Mouse (Mus musculus) limb, embryonic 10.5 days (tissue): ENCODE measurements around the gene Ppie. TPM values are rescaled to one million over a fixed set of nuclear protein-coding genes. Genes with fewer than 3 reads are reported as not detected.
A peak's percentile ranks its signal among the peaks of the same experiment; 100 is the strongest.
"Not testable (repeated sequence)": the region's sequence is repeated elsewhere in the genome, so short reads cannot be mapped to it uniquely, and the experiment has no call there.

Experiments
- DNase-seq: peaks from one replicate; pipeline ENCODE4 v3.0.0-alpha.2; 2017; ENCODE audit warnings: low spot score
- H3K27ac ChIP-seq: fragments of 300-500 bp; sonication (generic); 2 replicates; pipeline ENCODE4 v1.5.1; 2016; ENCODE audit warnings: mild to moderate bottlenecking
- H3K27me3 ChIP-seq: fragments of 300-500 bp; sonication (generic); 2 replicates; pipeline ENCODE4 v1.6.1; 2016; ENCODE audit warnings: low read depth, mild to moderate bottlenecking; ENCODE audit not compliant: poor library complexity, severe bottlenecking
- H3K36me3 ChIP-seq: fragments of 300-500 bp; sonication (generic); 2 replicates; pipeline ENCODE4 v1.6.1; 2016; ENCODE audit warnings: mild to moderate bottlenecking, moderate library complexity
- H3K4me1 ChIP-seq: fragments of 300-500 bp; sonication (generic); 2 replicates; pipeline ENCODE4 v1.6.1; 2016
- H3K4me3 ChIP-seq: fragments of 300-500 bp; sonication (generic); 2 replicates; pipeline ENCODE4 v1.5.1; 2016; ENCODE audit warnings: mild to moderate bottlenecking, moderate library complexity
- H3K9me3 ChIP-seq: fragments of 300-500 bp; sonication (generic); replicated peaks from 2 replicates; pipeline ENCODE4 v1.6.1; 2016; ENCODE audit warnings: mild to moderate bottlenecking
- WGBS: fragments of 180-500 bp; shearing (Covaris S2); methylation state at CpG from one replicate; pipeline ENCODE4 v1.1.7; 2016; 5-methylcytosine and 5-hydroxymethylcytosine counted together
- polyA plus RNA-seq: library from polyadenylated mRNA; unstranded; fragments of >200 nt; fragmentation: Nextera tagmentation; extraction: Ambion mirVana; gene quantifications from 2 replicates; pipeline ENCODE4 v1.2.1, GENCODE M21; 2016

The Ppie gene
- polyA plus RNA-seq, 1 experiment from 2014 or later: 133 TPM

DNA sequence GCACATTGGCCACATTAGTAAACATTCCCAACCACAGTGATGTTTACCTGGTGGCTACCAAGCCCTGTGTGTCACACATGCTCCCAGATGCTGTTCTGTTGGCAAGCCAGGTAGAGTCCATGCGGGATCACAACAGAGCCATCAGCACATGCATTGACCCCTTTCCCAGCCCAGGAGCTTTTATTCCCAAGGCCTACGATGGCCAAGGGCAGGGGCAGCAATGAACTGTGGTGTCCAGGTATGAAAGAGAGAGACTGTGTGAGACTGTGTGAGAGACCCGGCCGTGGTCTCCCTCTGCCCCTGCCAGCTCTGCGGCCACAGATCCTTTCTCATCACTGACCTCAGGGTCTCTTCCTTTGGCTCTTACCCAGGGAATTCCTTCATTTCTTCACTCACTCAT lies 31.7 kb downstream of the Ppie start:
- WGBS: 86% methylated on average over 5 of the region's 5 CpGs
- H3K36me3 ChIP-seq: no peaks in the 10 kb centered on the region
- H3K4me1 ChIP-seq: peaks cover 10% of the 10 kb centered on the region
- H3K27ac ChIP-seq: no peak overlapping the region
- no peak for DNase-seq
- H3K9me3 ChIP-seq: no peaks in the 10 kb centered on the region
- peaks cover 62% of the 10 kb centered on the region for H3K27me3 ChIP-seq
- H3K4me3 ChIP-seq: no peak overlapping the region

DNA sequence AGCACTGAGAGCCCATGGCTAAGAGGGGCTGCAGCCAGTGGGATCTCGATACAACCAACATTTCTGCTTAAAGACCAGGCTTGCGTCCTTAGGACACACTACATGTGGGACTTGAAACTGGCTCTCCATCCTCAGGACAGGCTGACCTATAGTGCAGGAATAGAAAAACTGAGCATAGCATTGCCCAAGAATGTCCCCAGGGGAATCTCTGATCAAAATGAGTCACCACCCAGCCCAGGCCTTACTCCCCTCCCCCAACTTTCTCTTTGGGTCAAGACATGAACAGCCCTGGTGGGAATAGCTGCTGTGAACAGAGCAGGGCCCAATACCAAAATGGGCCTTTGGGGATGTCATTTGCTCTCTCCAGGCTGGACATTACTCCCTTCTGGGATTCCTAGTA lies 32.9 kb downstream of the Ppie start:
- Histone ChIP-seq H3K9me3 (no peaks in the 10 kb centered on the region), H3K27ac (no peak overlapping the region), H3K36me3 (no peaks in the 10 kb centered on the region), H3K4me1 (peaks cover 10% of the 10 kb centered on the region), H3K4me3 (no peak overlapping the region), H3K27me3 (peaks cover 67% of the 10 kb centered on the region)
- 84% methylated on average over 2 of the region's 2 CpGs for WGBS
- no peak for DNase-seq

DNA sequence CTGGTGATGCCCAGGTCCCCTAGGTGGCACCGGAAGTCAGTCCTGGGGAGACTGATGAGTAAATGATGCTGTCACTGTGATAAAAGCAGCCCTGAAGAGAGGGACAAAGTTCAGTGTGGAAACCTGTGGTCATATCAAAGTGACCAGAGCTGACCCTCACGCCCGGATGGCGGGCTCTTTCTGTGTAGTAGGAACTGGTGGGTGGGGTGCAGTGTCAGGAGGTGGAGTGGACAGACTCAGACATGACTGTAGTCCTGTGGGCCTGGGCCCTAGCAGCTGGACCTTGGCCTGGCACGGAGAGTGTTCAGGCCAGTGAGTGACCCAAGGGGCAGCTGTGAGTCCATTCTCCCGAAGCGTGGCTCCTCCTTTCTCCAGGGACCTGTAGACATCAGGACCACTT lies 33.8 kb downstream of the Ppie start:
- DNase-seq, H3K4me3 ChIP-seq, H3K27ac ChIP-seq, H3K36me3 ChIP-seq, H3K9me3 ChIP-seq: not testable (repeated sequence)
- Histone ChIP-seq H3K27me3 (peaks cover 67% of the 10 kb centered on the region), H3K4me1 (peaks cover 10% of the 10 kb centered on the region)
- 76% methylated on average over 7 of the region's 7 CpGs for WGBS

DNA sequence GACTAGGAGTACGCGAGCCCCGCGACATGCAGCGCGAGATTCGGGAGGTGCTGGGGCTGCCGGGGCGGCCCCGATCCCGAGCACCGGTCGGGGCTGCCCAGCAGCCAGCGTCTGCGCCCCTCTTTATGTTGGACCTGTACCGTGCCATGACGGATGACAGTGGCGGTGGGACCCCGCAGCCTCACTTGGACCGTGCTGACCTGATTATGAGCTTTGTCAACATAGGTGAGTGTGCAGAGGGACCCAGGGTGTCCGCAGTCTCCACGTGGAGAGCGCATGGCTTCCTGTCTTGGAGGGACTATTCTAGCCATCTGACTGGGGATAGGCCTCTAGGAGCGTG lies 34.3 kb downstream of the Ppie start:
- Histone ChIP-seq H3K36me3 (no peaks in the 10 kb centered on the region), H3K27ac (no peak overlapping the region), H3K27me3 (peaks cover 67% of the 10 kb centered on the region), H3K4me1 (peaks cover 10% of the 10 kb centered on the region), H3K4me3 (peak overlapping the region; percentile 43), H3K9me3 (no peaks in the 10 kb centered on the region)
- WGBS: 22% methylated on average over 24 of the region's 24 CpGs
- no peak for DNase-seq

DNA sequence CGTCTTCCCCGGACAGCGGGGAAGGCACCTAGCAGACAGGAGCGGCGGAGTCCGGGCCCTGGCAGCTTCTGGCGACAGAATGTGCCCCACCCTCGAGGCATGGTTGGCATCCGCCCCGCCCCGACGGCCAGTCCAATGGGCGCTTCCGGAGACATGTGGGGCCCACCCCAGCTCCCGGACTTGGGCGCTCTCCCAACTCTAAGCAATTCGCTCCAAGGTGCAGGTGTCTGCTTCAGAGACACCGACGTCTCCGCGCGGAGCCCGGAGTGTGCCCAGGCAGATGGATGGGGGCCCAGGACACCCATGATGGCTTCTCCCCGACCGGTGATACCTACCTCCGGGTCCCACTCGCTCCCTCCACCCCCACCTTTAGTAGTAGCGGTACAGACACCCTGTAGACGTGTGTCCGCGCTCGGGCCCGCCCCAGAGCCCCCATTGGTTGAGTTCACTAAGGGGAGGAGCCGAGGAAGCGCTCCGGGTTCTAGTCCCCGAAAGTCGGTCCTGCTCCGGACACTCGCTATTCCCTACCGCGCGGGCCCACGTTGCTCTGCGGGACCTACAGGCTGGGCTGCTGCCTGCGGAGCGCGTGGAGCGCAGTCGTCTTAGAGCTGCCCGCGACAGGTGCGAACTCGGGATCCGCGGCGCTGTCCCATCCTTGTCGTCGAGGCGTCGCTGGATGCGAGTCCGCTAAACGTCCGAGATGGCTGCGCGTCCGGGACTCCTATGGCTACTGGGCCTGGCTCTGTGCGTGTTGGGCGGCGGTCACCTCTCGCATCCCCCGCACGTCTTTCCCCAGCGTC lies 34.9 kb downstream of the Ppie start, which contains the start of gene Bmp8b:
Bmp8b (plus strand) TSS at position 515 of the 800 bp plus-strand sequence.
- H3K27me3 ChIP-seq: peaks cover 67% of the 10 kb centered on the region
- H3K27ac ChIP-seq: no peak within 1 kb of the TSS
- H3K36me3 ChIP-seq: no peaks in the 10 kb centered on the region
- peaks cover 10% of the 10 kb centered on the region for H3K4me1 ChIP-seq
- H3K4me3 ChIP-seq: peak within 1 kb of the TSS; percentile 43
- WGBS: 4% methylated on average over 75 of the region's 75 CpGs
- H3K9me3 ChIP-seq: no peaks in the 10 kb centered on the region
- peak; percentile 47 for DNase-seq

DNA sequence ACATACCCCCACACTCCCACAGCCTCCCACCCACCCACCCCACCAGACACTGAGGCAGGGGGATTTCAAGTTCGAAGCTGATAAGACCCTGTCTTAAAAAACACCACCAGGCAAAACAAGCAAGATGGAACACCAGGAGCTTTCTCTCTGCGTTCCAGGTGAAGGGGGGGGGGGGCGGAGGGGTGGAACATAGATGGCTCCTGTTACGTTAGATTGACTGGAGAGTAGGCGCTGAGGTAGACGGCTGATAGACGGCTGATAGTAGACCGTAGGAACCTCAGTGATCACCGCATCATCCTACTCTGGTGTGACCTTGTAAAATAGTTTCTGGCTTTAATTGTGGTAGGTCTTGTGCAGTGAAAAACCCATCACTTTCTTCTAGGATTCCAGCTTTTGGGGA lies 45.9 kb downstream of the Ppie start:
- Histone ChIP-seq H3K36me3 (no peaks in the 10 kb centered on the region), H3K27me3 (no peaks in the 10 kb centered on the region), H3K27ac (no peak overlapping the region), H3K4me3 (no peak overlapping the region), H3K4me1 (peaks cover 6% of the 10 kb centered on the region; the same call in 1 of the 2 replicates), H3K9me3 (no peaks in the 10 kb centered on the region)
- WGBS: 61% methylated on average over 9 of the region's 9 CpGs
- no peak for DNase-seq

DNA sequence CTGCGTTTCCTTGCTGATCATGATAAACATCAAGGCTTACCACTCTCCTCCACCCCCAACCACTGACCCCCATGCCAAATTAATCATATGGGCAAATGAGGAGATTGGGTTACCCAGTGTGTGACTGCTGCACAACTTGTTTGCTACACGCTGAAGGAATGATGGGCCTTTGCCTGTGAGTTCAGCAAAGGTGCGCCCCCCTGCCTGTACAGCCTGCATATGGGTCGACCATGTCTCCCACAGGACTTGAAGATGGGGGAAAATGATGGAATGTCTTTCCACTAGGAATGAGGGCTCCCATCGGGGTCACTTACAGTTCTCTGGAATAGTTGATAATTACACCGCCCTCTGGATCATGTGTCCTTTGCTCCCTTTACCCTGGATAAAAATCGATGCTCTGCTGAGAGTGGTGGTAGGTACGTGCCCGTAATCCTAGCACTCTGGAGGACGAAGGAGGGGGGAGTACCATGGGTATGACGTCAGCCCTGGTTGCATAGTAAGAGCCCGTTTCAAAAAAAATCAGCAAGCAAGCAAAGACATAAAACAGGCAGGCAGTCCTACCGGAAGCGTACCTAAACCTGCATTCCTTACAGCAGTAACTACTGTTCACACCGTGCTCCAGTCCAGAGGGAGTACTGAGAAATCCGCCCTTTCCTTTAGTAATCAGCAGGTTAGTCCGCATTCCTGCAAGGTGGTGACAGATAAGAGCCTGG lies 46.5 kb downstream of the Ppie start:
- Histone ChIP-seq H3K9me3 (no peaks in the 10 kb centered on the region), H3K27ac (no peak overlapping the region), H3K27me3 (no peaks in the 10 kb centered on the region), H3K36me3 (no peaks in the 10 kb centered on the region), H3K4me3 (no peak overlapping the region), H3K4me1 (peaks cover 6% of the 10 kb centered on the region; the same call in 1 of the 2 replicates)
- no peak for DNase-seq
- WGBS: 66% methylated on average over 17 of the region's 17 CpGs

DNA sequence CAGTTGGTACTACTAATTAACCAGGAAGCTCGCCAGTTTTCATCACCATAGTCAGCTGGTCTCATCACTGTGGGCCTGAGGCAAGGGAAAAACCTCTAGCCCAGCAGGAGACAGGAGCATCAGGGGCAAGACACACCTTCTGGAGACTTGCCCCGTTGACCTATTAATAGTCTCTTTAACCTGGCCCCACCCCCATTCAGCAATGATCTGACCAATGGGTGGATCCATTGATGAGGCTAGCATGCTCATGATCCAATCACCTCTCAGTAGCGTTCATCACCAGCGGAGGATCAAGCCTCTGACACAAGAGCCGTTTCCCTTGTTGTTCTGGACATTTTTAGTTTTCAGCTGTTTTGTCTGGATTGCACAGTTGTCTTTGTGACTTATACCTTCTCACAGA lies 47.1 kb downstream of the Ppie start:
- no peak overlapping the region for H3K27ac ChIP-seq
- H3K4me3 ChIP-seq: no peak overlapping the region
- H3K9me3 ChIP-seq: no peaks in the 10 kb centered on the region
- no peak for DNase-seq
- 72% methylated on average over 5 of the region's 5 CpGs for WGBS
- no peaks in the 10 kb centered on the region for H3K36me3 ChIP-seq
- H3K4me1 ChIP-seq: peaks cover 6% of the 10 kb centered on the region; the same call in 1 of the 2 replicates
- no peaks in the 10 kb centered on the region for H3K27me3 ChIP-seq

DNA sequence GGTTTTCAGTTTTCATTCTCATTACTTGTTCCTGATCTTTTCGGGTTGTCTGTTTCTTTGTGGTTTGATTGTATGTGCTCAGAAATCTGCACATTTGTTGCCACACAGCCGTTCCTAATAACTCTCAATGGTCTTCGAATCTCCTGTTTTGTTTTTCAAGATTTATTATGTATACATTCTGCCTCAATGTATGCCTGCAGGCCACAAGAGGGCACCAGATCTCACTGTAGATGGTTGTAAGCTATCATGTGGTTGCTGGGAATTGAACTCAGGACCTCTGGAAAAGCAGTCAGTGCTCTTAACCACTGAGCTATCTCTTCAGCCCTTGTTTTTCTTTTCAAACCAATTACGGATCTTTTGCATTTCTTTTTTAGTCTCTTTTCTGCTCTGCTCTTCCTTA lies 53.4 kb downstream of the Ppie start:
- H3K9me3 ChIP-seq: no peaks in the 10 kb centered on the region
- no peaks in the 10 kb centered on the region for H3K4me1 ChIP-seq
- no peak overlapping the region for H3K27ac ChIP-seq
- H3K27me3 ChIP-seq: 0 out of 2 replicates have a peak, but pooled peaks cover 4% of the 10 kb centered on the region
- no peaks in the 10 kb centered on the region for H3K36me3 ChIP-seq
- no peak for DNase-seq
- no peak overlapping the region for H3K4me3 ChIP-seq
- WGBS: 87% methylated on average over 4 of the region's 4 CpGs

DNA sequence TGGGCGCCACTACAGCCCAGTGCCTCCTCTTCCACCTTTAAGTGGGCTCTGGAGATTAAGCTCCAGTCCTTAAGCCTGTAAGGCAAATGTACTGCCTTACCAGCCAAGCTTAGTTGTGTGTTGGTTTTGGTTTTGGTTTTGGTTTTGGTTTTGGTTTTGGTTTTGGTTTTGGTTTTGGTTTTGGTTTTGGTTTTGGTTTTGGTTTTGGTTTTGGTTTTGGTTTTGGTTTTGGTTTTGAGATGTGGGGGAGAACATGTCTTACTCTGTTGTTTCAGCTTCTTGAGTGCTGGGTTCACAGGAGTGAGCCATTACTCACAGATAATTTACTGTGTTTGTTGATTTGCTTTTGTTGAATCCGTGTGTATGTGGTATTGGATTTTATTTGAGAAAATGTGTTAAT lies 54.5 kb downstream of the Ppie start:
- Histone ChIP-seq H3K9me3 (no peaks in the 10 kb centered on the region), H3K27me3 (0 out of 2 replicates have a peak, but pooled peaks cover 6% of the 10 kb centered on the region), H3K4me1 (no peaks in the 10 kb centered on the region), H3K36me3 (no peaks in the 10 kb centered on the region), H3K27ac (no peak overlapping the region), H3K4me3 (no peak overlapping the region)
- no peak for DNase-seq
- 76% methylated on average over 2 of the region's 2 CpGs for WGBS

DNA sequence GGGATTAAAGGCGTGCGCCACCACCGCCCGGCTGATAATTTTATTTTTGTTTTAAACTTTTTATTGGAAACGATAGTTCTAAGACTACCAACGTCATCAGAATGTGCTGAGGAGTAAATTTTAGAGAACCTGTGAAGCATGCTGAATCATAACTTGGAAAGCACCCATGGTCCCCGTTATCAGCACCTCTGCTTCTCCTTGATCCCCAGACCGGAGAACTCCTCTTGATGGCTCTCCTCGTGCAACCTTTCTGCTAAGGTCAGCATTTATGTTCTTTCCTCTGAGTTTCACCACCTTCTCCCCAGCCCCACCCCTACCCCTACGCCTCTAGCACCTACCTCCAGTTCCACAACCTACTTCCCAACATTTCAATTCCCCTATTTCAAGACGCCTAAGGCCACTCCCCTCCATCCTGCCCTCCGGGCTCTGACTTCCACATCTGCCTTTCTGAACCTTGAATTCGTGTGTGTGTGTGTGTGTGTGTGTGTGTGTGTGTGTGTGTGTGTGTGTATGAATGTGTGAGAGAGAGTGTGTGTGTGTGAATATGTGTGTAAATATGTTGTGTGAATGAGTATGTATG lies 56.3 kb downstream of the Ppie start:
- WGBS: 68% methylated on average over 13 of the region's 13 CpGs
- no peak overlapping the region for H3K4me3 ChIP-seq

DNA sequence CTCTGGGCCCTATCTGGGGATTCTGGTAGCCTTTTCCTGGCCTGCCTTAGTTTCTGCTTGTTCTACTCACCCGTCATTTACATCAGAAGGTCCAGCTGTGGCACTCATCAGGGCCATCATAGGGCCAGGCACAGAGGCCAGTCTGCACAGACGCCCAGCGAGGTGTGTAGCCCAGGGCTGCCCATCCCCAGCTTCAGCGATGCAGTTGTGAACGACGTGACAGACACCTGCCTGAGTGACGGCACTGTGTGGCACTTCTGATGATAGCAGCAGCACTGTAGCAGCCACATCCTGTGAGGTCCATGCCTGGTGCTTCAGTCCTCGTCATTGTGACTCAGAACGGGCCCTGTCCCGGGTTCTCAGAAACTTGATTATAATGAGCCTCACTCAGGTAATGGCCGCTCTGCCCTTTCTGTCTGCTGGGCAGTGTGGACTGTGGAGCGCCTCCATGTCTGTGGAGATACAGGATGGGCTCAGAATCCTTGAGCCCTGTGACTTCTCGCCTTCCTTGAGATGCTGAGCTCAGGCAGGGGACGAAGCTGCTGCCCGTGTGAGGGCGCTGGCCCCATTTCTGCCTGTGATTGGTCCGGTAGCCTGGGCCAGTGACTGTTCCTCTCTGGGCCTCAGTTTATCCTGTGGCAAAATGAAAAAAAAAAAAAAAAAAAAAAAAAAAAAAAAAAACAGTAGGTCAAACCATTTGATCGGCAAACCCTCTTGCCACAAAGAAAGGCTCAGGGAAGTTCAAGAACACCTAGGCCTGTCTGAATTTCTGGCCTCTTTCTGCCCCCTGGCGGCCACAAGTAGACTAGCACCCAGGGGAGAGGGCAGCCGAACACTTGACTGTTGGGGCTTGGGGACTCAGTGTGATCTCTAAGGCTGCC lies 57.2 kb downstream of the Ppie start:
- Histone ChIP-seq H3K27me3 (0 out of 2 replicates have a peak, but pooled peaks cover 6% of the 10 kb centered on the region), H3K36me3 (no peaks in the 10 kb centered on the region), H3K27ac (no peak overlapping the region), H3K4me1 (no peaks in the 10 kb centered on the region), H3K4me3 (no peak overlapping the region), H3K9me3 (no peaks in the 10 kb centered on the region)
- 73% methylated on average over 20 of the region's 20 CpGs for WGBS
- peak; percentile 78 for DNase-seq

More for the DNA sequence above, 56.3 kb downstream of the Ppie start:
- no peak for DNase-seq
- no peaks in the 10 kb centered on the region for H3K4me1 ChIP-seq
- no peaks in the 10 kb centered on the region for H3K36me3 ChIP-seq
- 0 out of 2 replicates have a peak, but pooled peaks cover 6% of the 10 kb centered on the region for H3K27me3 ChIP-seq
- no peaks in the 10 kb centered on the region for H3K9me3 ChIP-seq
- H3K27ac ChIP-seq: no peak overlapping the region
